Mouse (Mus musculus) adrenal gland, postnatal 25 days (tissue): Measurements from ENCODE around the gene Kcnh2. TPM values are rescaled to one million over a fixed set of nuclear protein-coding genes. Genes with fewer than 3 reads are reported as not detected.
"Not testable (repeated sequence)": the region's sequence is repeated elsewhere in the genome, so short reads cannot be mapped to it uniquely, and the experiment has no call there.

Source experiments
- DNase-seq: peaks from one replicate; pipeline ENCODE4 v3.0.0; 2021; ENCODE audit warnings: mixed read lengths
- long read RNA-seq: library from polyadenylated mRNA; stranded (forward); transcript quantifications from one replicate; pipeline ENCODE4 v2.0.0, GENCODE M21; 2021
- total RNA-seq: library from RNA; stranded (reverse); gene quantifications from 2 replicates; pipeline ENCODE4 v1.2.3, GENCODE M21; 2021

Kcnh2 gene
- total RNA-seq: 12.7 and 26.0 TPM in 2 replicates
- long read RNA-seq, partial matches to known transcripts: 2 of 11 reads
- long read RNA-seq, other reads (novel, unspliced or antisense): 2 of 11 reads

GRCm38 (mm10) chr5:24351278-24351677 lies at the start of gene Kcnh2:
TSS of gene Kcnh2 (minus strand) at chr5:24351604.
- no peak for DNase-seq

DNA sequence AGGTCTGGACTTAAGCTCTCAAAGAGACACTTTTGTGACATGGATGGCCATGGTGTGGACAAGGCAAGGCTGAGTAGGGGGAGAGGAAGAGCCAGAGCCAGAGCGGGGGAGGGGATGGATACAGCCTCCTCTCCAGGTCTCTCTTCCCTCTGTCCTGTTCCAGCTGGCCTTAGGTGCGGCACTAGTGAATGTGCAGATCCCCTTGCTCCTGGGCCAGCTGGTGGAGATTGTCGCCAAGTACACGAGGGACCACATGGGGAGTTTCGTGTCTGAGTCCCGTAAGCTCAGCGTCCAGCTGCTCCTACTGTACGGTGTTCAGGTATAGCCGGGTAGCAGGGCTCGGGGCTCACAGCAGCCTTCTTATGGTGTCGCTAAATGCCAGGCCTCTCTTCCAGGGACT lies 49.0 kb upstream of the Kcnh2 start:
- DNase-seq: no peak

- no peak for DNase-seq
Measured at GRCm38 (mm10) chr5:24399686-24400085, 48.3 kb upstream of the Kcnh2 start.

- DNase-seq: not testable (repeated sequence)
Measured at GRCm38 (mm10) chr5:24396254-24396653, 44.9 kb upstream of the Kcnh2 start.

DNA sequence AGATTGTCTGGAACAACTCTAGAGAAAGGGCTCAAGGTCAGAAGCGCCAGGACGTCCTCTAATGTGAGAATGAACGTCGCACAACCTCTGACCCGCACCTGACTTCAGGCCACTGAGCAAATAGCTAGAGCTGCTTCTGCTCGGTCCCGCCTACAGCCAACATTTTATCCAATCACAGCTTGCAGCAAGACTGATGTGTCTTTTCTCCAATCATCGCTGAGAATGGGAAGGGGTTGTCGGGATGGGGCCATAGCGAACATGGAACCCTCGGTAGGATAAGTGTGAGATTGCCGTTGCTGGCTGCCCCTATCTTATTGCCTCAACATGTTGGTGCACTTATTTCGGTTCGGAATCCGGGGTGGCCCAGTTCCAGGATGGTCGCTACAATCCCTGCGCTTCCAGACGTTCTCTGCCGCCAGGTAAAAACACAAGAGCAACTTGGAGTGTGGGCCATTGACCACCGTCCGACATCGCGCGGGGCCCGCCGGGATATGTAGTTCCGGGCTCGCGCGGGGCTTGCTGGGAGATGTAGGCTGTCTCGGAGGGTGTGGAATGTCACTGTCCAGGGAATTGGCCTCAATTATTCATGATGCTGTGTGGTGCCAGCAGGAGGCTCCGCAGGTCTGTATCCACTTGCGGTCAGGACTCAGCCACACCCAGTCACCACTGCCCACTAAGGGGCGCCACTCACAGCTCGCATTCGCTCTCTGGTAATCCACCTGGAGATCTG lies 42.9 kb upstream of the Kcnh2 start:
- DNase-seq: peak; percentile 91

GRCm38 (mm10) chr5:24393392-24393997 lies 42.1 kb upstream of the Kcnh2 start, which contains the start of gene Abcb8:
TSS of gene Abcb8 (plus strand) at chr5:24393663.
- peak; percentile 81 for DNase-seq

GRCm38 (mm10) chr5:24392724-24393123 lies 41.3 kb upstream of the Kcnh2 start:
- DNase-seq: no peak

GRCm38 (mm10) chr5:24391864-24392263 lies 40.5 kb upstream of the Kcnh2 start, which contains the start of gene Atg9b:
TSS of gene Atg9b (minus strand) at chr5:24392143.
- DNase-seq: no peak

DNA sequence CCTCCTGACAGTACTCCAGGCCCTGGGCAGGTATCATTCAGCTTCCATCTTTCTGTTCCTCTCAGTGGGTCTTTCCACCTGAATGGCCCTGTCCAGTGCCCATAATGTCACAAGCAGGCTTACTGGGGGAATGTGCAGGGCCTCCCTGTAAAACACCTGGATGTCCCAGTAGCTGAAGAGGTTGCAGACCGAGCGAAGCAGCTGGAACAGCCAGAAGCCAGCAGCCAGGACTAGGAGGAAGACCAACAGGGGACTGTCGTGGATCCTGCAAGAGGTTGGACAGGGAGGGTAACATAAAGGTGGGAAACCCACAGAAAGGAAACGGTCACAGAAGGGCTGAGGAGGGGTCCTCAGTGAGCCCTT lies 38.2 kb upstream of the Kcnh2 start:
- DNase-seq: no peak

DNA sequence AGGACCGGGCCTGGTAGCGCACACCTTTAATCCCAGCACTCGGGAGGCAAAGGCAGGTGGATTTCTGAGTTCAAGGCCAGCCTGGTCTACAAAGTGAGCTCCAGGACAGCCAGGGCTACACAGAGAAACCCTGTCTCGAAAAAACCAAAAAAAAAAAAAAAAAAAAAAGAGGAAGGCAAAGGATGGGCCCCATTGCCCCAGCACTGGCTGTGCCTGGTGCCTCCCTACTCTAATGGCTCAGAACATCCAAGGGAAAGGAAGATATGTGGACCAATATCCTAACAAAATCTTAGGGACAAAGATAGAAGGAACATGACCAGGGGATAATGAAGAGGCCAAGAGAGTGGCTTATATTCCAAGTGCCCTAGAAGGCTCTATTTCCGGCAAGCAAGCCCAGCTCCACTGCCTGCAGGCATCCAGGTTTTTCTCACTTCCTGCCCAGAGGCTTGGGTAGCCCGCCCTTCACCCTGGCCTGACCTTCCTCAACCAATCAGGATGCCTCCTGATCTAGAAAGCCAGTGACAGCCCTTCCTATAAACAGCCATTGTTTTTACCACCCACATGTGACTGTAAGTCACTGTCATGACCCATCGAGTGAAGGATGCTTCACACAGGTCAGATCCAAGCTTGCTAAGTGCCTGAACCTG lies 37.7 kb upstream of the Kcnh2 start:
- DNase-seq: no peak

- DNase-seq: no peak
Measured at GRCm38 (mm10) chr5:24388246-24388915, 37.0 kb upstream of the Kcnh2 start.

DNA sequence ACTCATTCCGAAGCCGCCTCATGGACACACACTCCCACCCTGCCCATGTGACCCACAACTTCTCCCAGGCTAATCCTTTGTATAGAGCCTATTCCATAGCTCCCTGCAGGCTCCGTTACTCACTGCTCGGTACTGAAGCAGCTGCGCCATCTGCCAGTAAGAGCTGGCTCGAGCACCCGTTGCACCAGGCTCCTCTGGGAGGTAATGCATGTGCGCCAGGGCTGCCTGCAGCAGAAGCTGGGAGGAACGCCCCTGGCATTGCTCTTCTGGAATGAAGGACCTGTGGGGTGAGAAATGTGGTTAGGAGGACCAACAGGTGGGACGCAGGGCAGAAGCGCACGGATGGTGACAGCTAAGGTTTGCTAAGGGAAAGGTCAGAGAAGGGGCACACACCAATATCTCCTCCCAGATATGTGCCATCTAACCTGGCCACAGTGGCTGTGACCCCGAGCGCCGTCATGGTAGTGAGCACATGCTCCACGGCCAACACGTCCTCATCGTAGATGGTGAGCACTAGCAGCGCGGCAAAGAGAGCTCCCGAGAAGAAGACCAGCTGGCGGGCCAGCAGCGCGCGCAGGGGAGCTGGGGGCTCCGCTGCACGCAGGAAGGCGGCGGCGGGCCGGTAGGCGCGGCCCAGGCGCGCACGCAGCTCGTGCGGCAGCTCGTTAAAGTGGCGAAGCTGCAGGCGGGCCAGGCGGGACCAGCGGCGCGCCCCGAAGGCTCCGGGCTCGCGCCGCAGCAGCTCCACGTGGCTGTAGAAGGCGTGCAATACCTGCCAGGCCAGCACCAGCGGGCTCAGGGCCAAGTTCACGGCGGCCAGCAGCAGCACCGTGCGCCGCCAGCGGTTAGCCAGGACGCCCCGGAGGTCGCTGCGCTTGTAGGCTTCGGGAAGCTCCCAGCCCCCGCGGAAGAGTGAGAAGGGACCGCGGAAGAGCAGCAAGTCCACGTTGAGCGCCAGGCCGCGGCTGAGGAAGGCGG lies 36.1 kb upstream of the Kcnh2 start:
- peak; percentile 77 for DNase-seq

DNA sequence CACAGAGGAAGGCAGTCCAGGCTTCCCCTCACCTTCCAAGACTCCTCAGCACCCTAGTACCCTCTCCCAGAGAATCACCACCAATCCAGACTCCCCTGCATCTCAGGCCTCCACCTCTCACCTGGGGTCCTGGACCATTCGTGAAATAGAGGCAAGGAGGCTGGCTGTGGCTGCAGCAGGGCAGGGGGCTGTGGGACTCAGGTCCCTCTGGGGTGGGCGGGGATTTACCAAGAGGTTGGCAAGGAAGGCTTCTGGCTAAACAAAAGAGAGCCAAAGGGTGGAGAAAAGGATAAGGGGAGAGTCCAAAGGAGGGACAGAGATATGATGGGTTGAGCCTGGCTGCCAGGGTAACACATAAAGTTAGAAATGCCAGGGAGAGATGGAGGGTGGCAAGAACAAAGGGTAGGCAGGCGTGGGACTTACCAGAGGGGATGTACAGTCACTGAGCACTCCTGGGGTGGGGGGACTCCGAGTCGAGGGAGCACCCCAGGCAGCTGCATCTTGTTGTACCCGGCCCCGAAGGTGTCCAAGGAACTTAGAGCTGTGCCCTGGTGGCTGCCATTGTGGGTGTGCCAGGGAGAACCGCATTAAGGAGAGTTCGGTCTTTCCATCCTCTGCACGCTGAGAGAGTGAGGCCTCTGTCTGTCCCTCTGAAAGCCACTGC lies 34.6 kb upstream of the Kcnh2 start:
- DNase-seq: no peak

DNA sequence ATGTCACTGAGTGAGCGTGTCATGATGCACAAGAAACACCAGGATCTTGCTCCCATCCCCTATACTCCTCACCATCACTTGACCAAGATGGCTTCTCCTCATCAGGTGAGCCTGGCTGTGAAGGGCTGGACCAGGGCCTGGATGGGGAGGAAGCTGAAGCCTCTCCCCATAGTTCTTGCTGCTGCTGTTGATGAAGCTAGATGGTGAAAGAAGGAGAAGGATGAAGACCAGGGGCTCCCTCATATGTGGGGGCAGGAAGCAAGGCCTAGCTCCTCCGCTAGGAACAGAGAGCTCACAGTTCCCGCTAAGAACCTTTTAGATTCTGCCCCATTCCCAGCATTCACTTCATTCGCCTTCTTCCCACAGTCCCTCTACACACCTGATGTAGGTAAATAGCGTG lies 34.0 kb upstream of the Kcnh2 start:
- DNase-seq: no peak

DNA sequence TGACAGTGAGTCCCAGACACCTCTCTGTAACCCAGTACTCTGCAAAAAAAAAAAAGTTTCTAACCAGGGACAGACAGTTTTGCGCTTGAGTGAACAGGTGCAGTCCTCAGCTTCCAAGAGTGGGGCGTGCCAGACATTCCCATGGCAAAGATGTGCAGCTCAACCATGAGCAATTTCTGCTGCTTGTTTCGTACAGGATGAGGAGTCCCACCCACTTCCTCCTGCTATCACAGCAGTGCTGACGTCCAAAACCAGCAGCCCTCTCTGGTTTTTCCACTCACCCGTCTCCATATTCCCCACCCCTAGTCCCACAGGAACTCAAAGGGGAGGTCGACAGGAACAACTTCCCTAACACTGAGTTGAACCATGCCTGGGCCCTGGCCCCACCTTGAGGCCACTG lies 33.0 kb upstream of the Kcnh2 start:
- no peak for DNase-seq

GRCm38 (mm10) chr5:24383026-24383859 lies 31.8 kb upstream of the Kcnh2 start:
- DNase-seq: peak; percentile 92

DNA sequence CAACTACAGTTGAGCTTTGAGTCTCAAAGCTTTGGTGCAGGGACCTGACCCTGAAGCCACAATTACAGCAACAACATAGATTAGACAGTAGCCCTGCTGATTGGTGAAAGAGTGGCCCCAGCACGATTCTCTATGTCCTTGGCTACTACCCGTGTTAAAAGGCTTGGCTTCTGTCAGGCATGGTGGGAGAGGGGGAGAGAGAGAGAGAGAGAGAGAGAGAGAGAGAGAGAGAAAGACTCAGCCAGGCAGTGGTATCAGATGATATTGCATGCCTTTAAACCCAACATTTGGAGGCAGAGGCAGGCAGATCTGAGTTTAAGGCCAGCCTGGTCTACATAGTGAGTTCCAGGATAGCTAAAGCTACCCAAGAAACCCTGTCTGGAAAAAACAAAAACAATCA lies 30.6 kb upstream of the Kcnh2 start:
- no peak for DNase-seq

- DNase-seq: no peak
Measured at GRCm38 (mm10) chr5:24381486-24381885, 30.1 kb upstream of the Kcnh2 start.

- no peak for DNase-seq
Measured at GRCm38 (mm10) chr5:24380499-24380898, 29.1 kb upstream of the Kcnh2 start.

DNA sequence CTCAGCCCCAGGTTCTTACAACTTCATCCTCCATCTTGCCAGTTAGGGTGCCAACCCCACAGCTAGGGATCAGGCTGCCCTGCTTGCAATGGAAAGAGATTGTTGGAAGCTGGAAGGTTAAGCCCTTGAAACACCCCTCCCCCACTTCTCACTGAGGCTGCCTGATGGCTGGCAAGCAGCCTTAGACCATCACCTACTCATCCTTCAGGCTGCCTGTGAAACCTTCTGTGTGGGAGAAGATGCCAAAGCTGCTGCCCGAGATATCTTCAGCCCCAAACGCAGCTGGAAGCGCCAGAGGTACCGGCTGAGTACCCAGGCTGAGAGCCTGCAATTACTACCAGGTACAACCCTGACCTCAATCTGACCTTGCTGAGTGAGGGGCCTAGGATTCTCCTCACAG lies 28.1 kb upstream of the Kcnh2 start:
- no peak for DNase-seq
